Mouse (Mus musculus): ENCODE measurements at regions not wholly inside any gene's neighbourhood (a gene's known extent, or its start where the extent isn't known, plus 50 kb on each side); places are given as distances from the start of the nearest gene placed in this dataset.

- H3K4me2 ChIP-seq (ENCODE audit: low read depth, low read length), result peak overlapping the region; percentile 20; the same call in 1 of the 2 replicates
- no peak overlapping the region for H3K27ac ChIP-seq (ENCODE audit: low read length)
- WGBS, result 49% methylated on average over 6 of the region's 6 CpGs
Observed at GRCm38 (mm10) chr5:77581702-77582101, 173.9 kb upstream of the Igfbp7 start.

GRCm38 (mm10) chr5:77581106-77581638 lies 173.3 kb upstream of the Igfbp7 start:
- H3K36me3 ChIP-seq (ENCODE audit: control insufficient read depth, insufficient read depth, low read length), result no peaks in the 10 kb centered on the region
- no peaks in the 10 kb centered on the region for H3K27me3 ChIP-seq (ENCODE audit: control insufficient read depth, insufficient read depth, low read depth, low read length)
- 26% methylated on average over 6 of the region's 6 CpGs for WGBS
- no peak overlapping the region for H3K4me3 ChIP-seq (ENCODE audit: low read length)
- H3K27ac ChIP-seq (ENCODE audit: low read length), result no peak overlapping the region
- ATAC-seq (ENCODE audit: low read depth), result peak; percentile 89
- H3K9ac ChIP-seq (ENCODE audit: low read length), result 0 out of 2 replicates have a peak overlapping the region, but pooled peaks have one; percentile 21
- H3K4me1 ChIP-seq (replicated peaks; ENCODE audit: control insufficient read depth, insufficient read depth, low read length), result peaks cover 7% of the 10 kb centered on the region
- no peaks in the 10 kb centered on the region for H3K9me3 ChIP-seq (ENCODE audit: control insufficient read depth, low read length)
- peak overlapping the region; percentile 20; the same call in 1 of the 2 replicates for H3K4me2 ChIP-seq (ENCODE audit: low read depth, low read length)

More at GRCm38 (mm10) chr5:77581702-77582101, 173.9 kb upstream of the Igfbp7 start:
- Histone ChIP-seq H3K36me3 (ENCODE audit: control insufficient read depth, insufficient read depth, low read length) (no peaks in the 10 kb centered on the region), H3K9me3 (ENCODE audit: control insufficient read depth, low read length) (no peaks in the 10 kb centered on the region), H3K9ac (ENCODE audit: low read length) (no peak overlapping the region), H3K27me3 (ENCODE audit: control insufficient read depth, insufficient read depth, low read depth, low read length) (no peaks in the 10 kb centered on the region), H3K4me1 (replicated peaks; ENCODE audit: control insufficient read depth, insufficient read depth, low read length) (peaks cover 7% of the 10 kb centered on the region), H3K4me3 (ENCODE audit: low read length) (no peak overlapping the region)
- no peak for ATAC-seq (ENCODE audit: low read depth)

- H3K4me3 ChIP-seq (ENCODE audit: low read length), result no peak overlapping the region
- 30% methylated on average over 20 of the region's 20 CpGs for WGBS
- H3K9ac ChIP-seq (ENCODE audit: low read length), result no peak overlapping the region
- peaks cover 7% of the 10 kb centered on the region for H3K4me1 ChIP-seq (replicated peaks; ENCODE audit: control insufficient read depth, insufficient read depth, low read length)
- H3K4me2 ChIP-seq (ENCODE audit: low read depth, low read length), result peak overlapping the region; percentile 3; the same call in 1 of the 2 replicates
- H3K9me3 ChIP-seq (ENCODE audit: control insufficient read depth, low read length), result no peaks in the 10 kb centered on the region
- no peaks in the 10 kb centered on the region for H3K27me3 ChIP-seq (ENCODE audit: control insufficient read depth, insufficient read depth, low read depth, low read length)
- no peak overlapping the region for H3K27ac ChIP-seq (ENCODE audit: low read length)
- 0 out of 2 replicates have a peak, but pooled peaks have one; percentile 39 for ATAC-seq (ENCODE audit: low read depth)
- no peaks in the 10 kb centered on the region for H3K36me3 ChIP-seq (ENCODE audit: control insufficient read depth, insufficient read depth, low read length)
Observed at GRCm38 (mm10) chr5:77579826-77580745, 172.2 kb upstream of the Igfbp7 start.

GRCm38 (mm10) chr5:77576881-77577280 lies 169.0 kb upstream of the Igfbp7 start:
- H3K4me1 ChIP-seq (replicated peaks; ENCODE audit: control insufficient read depth, insufficient read depth, low read length), result peaks cover 7% of the 10 kb centered on the region
- ATAC-seq (ENCODE audit: low read depth), result no peak
- WGBS, result 84% methylated on average over 5 of the region's 5 CpGs
- no peak overlapping the region for H3K27ac ChIP-seq (ENCODE audit: low read length)
- no peaks in the 10 kb centered on the region for H3K9me3 ChIP-seq (ENCODE audit: control insufficient read depth, low read length)
- no peaks in the 10 kb centered on the region for H3K36me3 ChIP-seq (ENCODE audit: control insufficient read depth, insufficient read depth, low read length)
- H3K9ac ChIP-seq (ENCODE audit: low read length), result no peak overlapping the region
- H3K4me3 ChIP-seq (ENCODE audit: low read length), result no peak overlapping the region
- H3K4me2 ChIP-seq (ENCODE audit: low read depth, low read length), result no peak overlapping the region
- H3K27me3 ChIP-seq (ENCODE audit: control insufficient read depth, insufficient read depth, low read depth, low read length), result no peaks in the 10 kb centered on the region

- no peak overlapping the region for H3K9ac ChIP-seq (ENCODE audit: low read length)
- no peaks in the 10 kb centered on the region for H3K36me3 ChIP-seq (ENCODE audit: control insufficient read depth, insufficient read depth, low read length)
- H3K27ac ChIP-seq (ENCODE audit: low read length), result no peak overlapping the region
- no peaks in the 10 kb centered on the region for H3K9me3 ChIP-seq (ENCODE audit: control insufficient read depth, low read length)
- 77% methylated on average over 8 of the region's 8 CpGs for WGBS
- no peak for ATAC-seq (ENCODE audit: low read depth)
- H3K4me2 ChIP-seq (ENCODE audit: low read depth, low read length), result no peak overlapping the region
- H3K4me1 ChIP-seq (replicated peaks; ENCODE audit: control insufficient read depth, insufficient read depth, low read length), result no peaks in the 10 kb centered on the region; the same call in 1 of the 2 replicates
- no peaks in the 10 kb centered on the region for H3K27me3 ChIP-seq (ENCODE audit: control insufficient read depth, insufficient read depth, low read depth, low read length)
- no peak overlapping the region for H3K4me3 ChIP-seq (ENCODE audit: low read length)
Observed at GRCm38 (mm10) chr5:77575780-77576179, 167.9 kb upstream of the Igfbp7 start.

- H3K4me3 ChIP-seq (ENCODE audit: low read length), result no peak overlapping the region
- no peaks in the 10 kb centered on the region for H3K27me3 ChIP-seq (ENCODE audit: control insufficient read depth, insufficient read depth, low read depth, low read length)
- no peak overlapping the region for H3K4me2 ChIP-seq (ENCODE audit: low read depth, low read length)
- H3K27ac ChIP-seq (ENCODE audit: low read length), result no peak overlapping the region
- H3K36me3 ChIP-seq (ENCODE audit: control insufficient read depth, insufficient read depth, low read length), result no peaks in the 10 kb centered on the region
- no peak overlapping the region for H3K9ac ChIP-seq (ENCODE audit: low read length)
- no peaks in the 10 kb centered on the region for H3K9me3 ChIP-seq (ENCODE audit: control insufficient read depth, low read length)
- 52% methylated on average over 9 of the region's 9 CpGs for WGBS
- H3K4me1 ChIP-seq (replicated peaks; ENCODE audit: control insufficient read depth, insufficient read depth, low read length), result no peaks in the 10 kb centered on the region
- no peak for ATAC-seq (ENCODE audit: low read depth)
Observed at GRCm38 (mm10) chr5:77570364-77570763, 162.5 kb upstream of the Igfbp7 start.

- Histone ChIP-seq H3K4me2 (ENCODE audit: low read depth, low read length) (no peak overlapping the region), H3K27me3 (ENCODE audit: control insufficient read depth, insufficient read depth, low read depth, low read length) (no peaks in the 10 kb centered on the region), H3K4me1 (replicated peaks; ENCODE audit: control insufficient read depth, insufficient read depth, low read length) (no peaks in the 10 kb centered on the region), H3K9ac (ENCODE audit: low read length) (no peak overlapping the region), H3K27ac (ENCODE audit: low read length) (no peak overlapping the region), H3K36me3 (ENCODE audit: control insufficient read depth, insufficient read depth, low read length) (no peaks in the 10 kb centered on the region), H3K9me3 (ENCODE audit: control insufficient read depth, low read length) (no peaks in the 10 kb centered on the region), H3K4me3 (ENCODE audit: low read length) (no peak overlapping the region)
- 70% methylated on average over 5 of the region's 5 CpGs for WGBS
- ATAC-seq (ENCODE audit: low read depth), result no peak
Observed at GRCm38 (mm10) chr5:77568121-77568520, 160.3 kb upstream of the Igfbp7 start.

- Histone ChIP-seq H3K9me3 (ENCODE audit: control insufficient read depth, low read length) (no peaks in the 10 kb centered on the region), H3K27ac (ENCODE audit: low read length) (no peak overlapping the region), H3K4me1 (replicated peaks; ENCODE audit: control insufficient read depth, insufficient read depth, low read length) (no peaks in the 10 kb centered on the region), H3K9ac (ENCODE audit: low read length) (no peak overlapping the region), H3K27me3 (ENCODE audit: control insufficient read depth, insufficient read depth, low read depth, low read length) (no peaks in the 10 kb centered on the region), H3K36me3 (ENCODE audit: control insufficient read depth, insufficient read depth, low read length) (no peaks in the 10 kb centered on the region), H3K4me2 (ENCODE audit: low read depth, low read length) (no peak overlapping the region), H3K4me3 (ENCODE audit: low read length) (no peak overlapping the region)
- no peak for ATAC-seq (ENCODE audit: low read depth)
- 41% methylated on average over 5 of the region's 5 CpGs for WGBS
Observed at GRCm38 (mm10) chr5:77552580-77552979, 144.7 kb upstream of the Igfbp7 start.

GRCm38 (mm10) chr5:77552081-77552480 lies 144.2 kb upstream of the Igfbp7 start:
- no peak overlapping the region for H3K27ac ChIP-seq (ENCODE audit: low read length)
- no peaks in the 10 kb centered on the region for H3K36me3 ChIP-seq (ENCODE audit: control insufficient read depth, insufficient read depth, low read length)
- H3K4me3 ChIP-seq (ENCODE audit: low read length), result no peak overlapping the region
- ATAC-seq (ENCODE audit: low read depth), result no peak
- WGBS, result 75% methylated on average over 7 of the region's 7 CpGs
- no peaks in the 10 kb centered on the region for H3K9me3 ChIP-seq (ENCODE audit: control insufficient read depth, low read length)
- H3K4me1 ChIP-seq (replicated peaks; ENCODE audit: control insufficient read depth, insufficient read depth, low read length), result no peaks in the 10 kb centered on the region
- H3K9ac ChIP-seq (ENCODE audit: low read length), result no peak overlapping the region
- H3K4me2 ChIP-seq (ENCODE audit: low read depth, low read length), result no peak overlapping the region
- H3K27me3 ChIP-seq (ENCODE audit: control insufficient read depth, insufficient read depth, low read depth, low read length), result no peaks in the 10 kb centered on the region

Measured in lung, embryonic 16.5 days (tissue).